Mouse (Mus musculus) kidney, adult 2 months (tissue): ENCODE measurements at regions not wholly inside any gene's neighbourhood (a gene's known extent, or its start where the extent isn't known, plus 50 kb on each side); places are given as distances from the start of the nearest gene placed in this dataset.

ENCODE experiments used
- CTCF ChIP-seq: fragments of 200-500 bp; conservative IDR thresholded peaks from 2 replicates; pipeline ENCODE4 v1.5.1; 2011; ENCODE audit warnings: low read depth, mild to moderate bottlenecking, control low read depth, low read length, moderate library complexity, mixed read lengths; ENCODE audit not compliant: insufficient read depth, insufficient read length
- POLR2A ChIP-seq: fragments of 200-500 bp; IDR thresholded peaks from one replicate; pipeline ENCODE4 v1.6.1; 2011; ENCODE audit warnings: low read depth, low read length, control low read depth

DNA sequence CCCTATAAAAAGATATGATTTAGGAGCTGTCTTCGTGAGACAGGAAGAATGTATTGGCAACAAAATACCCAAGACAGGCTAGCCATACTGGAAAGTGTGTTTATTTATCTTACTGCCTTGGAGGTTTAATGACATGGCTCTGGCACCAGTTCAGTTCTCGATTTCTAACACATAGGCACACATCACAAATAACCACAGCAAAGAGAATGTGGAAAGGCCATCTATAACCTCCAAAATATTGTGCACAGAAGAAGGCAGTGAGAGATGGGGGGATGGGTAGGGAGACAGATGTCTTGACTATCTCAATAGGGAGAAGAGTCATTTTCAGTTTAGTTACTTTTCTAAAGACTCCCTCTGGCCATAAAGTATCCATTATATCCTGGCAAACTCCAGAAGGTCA is 90.5 kb downstream of the Minar1 start:
- TF ChIP-seq CTCF (no peak), POLR2A (no peak)
